Comparison of ENCODE assay signal across 27 mouse cellular contexts in the genomic region with DNA sequence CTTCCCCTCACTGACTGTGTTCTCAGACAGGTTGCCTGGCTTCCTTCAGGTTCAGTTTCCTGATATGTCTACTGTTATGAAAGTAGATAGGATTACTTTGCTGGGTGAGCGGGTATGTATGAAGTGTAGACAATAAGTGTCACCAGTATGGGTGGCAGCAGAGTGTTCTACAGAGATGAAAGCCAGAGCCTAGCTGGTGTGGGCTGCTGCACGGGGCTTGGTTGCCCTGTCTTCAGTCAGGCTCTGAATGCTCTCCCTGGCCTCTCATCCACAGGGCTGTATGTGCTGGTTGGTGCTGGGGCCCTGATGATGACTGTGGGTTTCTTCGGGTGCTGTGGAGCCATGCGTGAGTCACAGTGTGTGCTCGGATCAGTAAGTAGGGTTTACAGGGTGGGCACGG. TPM values are rescaled to one million over a fixed set of nuclear protein-coding genes. Genes with fewer than 3 reads are reported as not detected.
DNase-seq lines count a peak whose midpoint lies in the region; ATAC-seq and TF ChIP-seq lines count a peak whose summit lies in the region.
"Had no signal": no experiment of that assay in that cellular context is flagged by ENCODE, and none has a peak within 500 bp of the region (broad histone marks: within the 10 kb centered on the region; RNA-seq: fewer than 3 reads in every experiment).

No protein-coding gene starts in this region.

- H3K27me3 ChIP-seq in heart, embryonic 15.5 days: no peaks in the 10 kb centered on the region
- H3K27me3 ChIP-seq in lung, postnatal 0 days (replicated peaks; ENCODE audit: insufficient read depth, low read length): no peaks in the 10 kb centered on the region
- no peaks in the 10 kb centered on the region for H3K27me3 ChIP-seq in stomach, postnatal 0 days (ENCODE audit: control insufficient read depth, insufficient read depth, low read length)
- H3K27me3 ChIP-seq: embryonic facial prominence, embryonic 15.5 days; hindbrain, embryonic 15.5 days; midbrain, embryonic 12.5 days; neural tube, embryonic 12.5 days had no signal

- intact Hi-C loops in gastrocnemius, adult 2 months (cut with DNase I): no loop called here
- intact Hi-C loops in heart, postnatal 36 days (cut with DNase I): loop anchor here (2.0 to 5.0 kb wide), 2 partner anchors 34 to 45 kb away; no protein-coding TSS in a partner anchor

- H3K27ac ChIP-seq in gastrocnemius, adult 2 months: peak overlapping the region; percentile 68
- peak overlapping the region; percentile 55 for H3K27ac ChIP-seq in heart, embryonic 15.5 days
- peak overlapping the region; percentile 86 for H3K27ac ChIP-seq in lung, postnatal 0 days (ENCODE audit: low read length)
- H3K27ac ChIP-seq in stomach, postnatal 0 days (replicated peaks): no peak overlapping the region
- H3K27ac ChIP-seq: embryonic facial prominence, embryonic 15.5 days; hindbrain, embryonic 15.5 days; midbrain, embryonic 12.5 days; neural tube, embryonic 12.5 days had no signal

- TF ChIP-seq EP300 in lung, postnatal 0 days (IDR thresholded peaks at IDR 0.05): no peak
- TF ChIP-seq EP300 in stomach, postnatal 0 days (optimal IDR thresholded peaks at IDR 0.05): no peak

- H3K4me2 ChIP-seq in heart, embryonic 15.5 days: no peak overlapping the region
- H3K4me2 ChIP-seq in lung, postnatal 0 days (replicated peaks; ENCODE audit: low read depth, low read length): no peak overlapping the region
- no peak overlapping the region for H3K4me2 ChIP-seq in stomach, postnatal 0 days (replicated peaks; ENCODE audit: low read depth)
- H3K4me2 ChIP-seq: embryonic facial prominence, embryonic 15.5 days; hindbrain, embryonic 15.5 days; midbrain, embryonic 12.5 days; neural tube, embryonic 12.5 days had no signal

- no peaks in the 10 kb centered on the region for H3K9me3 ChIP-seq in heart, embryonic 15.5 days (replicated peaks)
- no peaks in the 10 kb centered on the region for H3K9me3 ChIP-seq in lung, postnatal 0 days (ENCODE audit: low read length)
- H3K9me3 ChIP-seq in stomach, postnatal 0 days (ENCODE audit: control insufficient read depth, low read length): no peaks in the 10 kb centered on the region
- H3K9me3 ChIP-seq: embryonic facial prominence, embryonic 15.5 days; G1E; hindbrain, embryonic 15.5 days; midbrain, embryonic 12.5 days; neural tube, embryonic 12.5 days had no signal

- TF ChIP-seq CTCF in gastrocnemius, adult 2 months (IDR thresholded peaks at IDR 0.05): no peak
- TF ChIP-seq CTCF in lung, postnatal 0 days (IDR thresholded peaks at IDR 0.05): no peak
- TF ChIP-seq CTCF in stomach, postnatal 0 days (IDR thresholded peaks at IDR 0.05; ENCODE audit: low read depth): no peak

- no peak overlapping the region for H3K9ac ChIP-seq in heart, embryonic 15.5 days
- no peak overlapping the region for H3K9ac ChIP-seq in lung, postnatal 0 days (replicated peaks; ENCODE audit: low read depth)
- H3K9ac ChIP-seq in stomach, postnatal 0 days (ENCODE audit: low read length): no peak overlapping the region
- H3K9ac ChIP-seq: embryonic facial prominence, embryonic 15.5 days; hindbrain, embryonic 15.5 days; liver, postnatal 0 days; midbrain, embryonic 12.5 days; neural tube, embryonic 12.5 days had no signal

- no peak for DNase-seq in gastrocnemius, adult 2 months
- no peak for DNase-seq in gastrocnemius, postnatal 4 days (ENCODE audit: low spot score in 2 of 2)
- DNase-seq in heart, postnatal 36 days: no peak
- DNase-seq in lung, postnatal 0 days (ENCODE audit: low spot score): no peak
- DNase-seq in lung, postnatal 36 days: no peak
- peak; percentile 15 for DNase-seq in stomach, postnatal 0 days (ENCODE audit: low spot score)
- DNase-seq: adrenal gland, postnatal 14 days; cerebellum, adult 11 months; cerebellum, postnatal 14 days; kidney, adult 18-20 months; kidney, postnatal 10 days; liver, postnatal 0 days; lung, postnatal 4 days; thymus, postnatal 36 days had no signal

- H3K4me1 ChIP-seq in heart, embryonic 15.5 days (replicated peaks): peaks cover 25% of the 10 kb centered on the region
- H3K4me1 ChIP-seq in lung, postnatal 0 days (ENCODE audit: insufficient read depth, low read depth, low read length): peaks cover 5% of the 10 kb centered on the region
- no peaks in the 10 kb centered on the region for H3K4me1 ChIP-seq in stomach, postnatal 0 days (replicated peaks; ENCODE audit: control insufficient read depth, insufficient read depth)
- H3K4me1 ChIP-seq: embryonic facial prominence, embryonic 15.5 days; hindbrain, embryonic 15.5 days; midbrain, embryonic 12.5 days; neural tube, embryonic 12.5 days had no signal

- H3K36me3 ChIP-seq in heart, embryonic 15.5 days: peaks cover 18% of the 10 kb centered on the region
- H3K36me3 ChIP-seq in lung, postnatal 0 days (ENCODE audit: insufficient read depth, low read length): peaks cover 18% of the 10 kb centered on the region; the same call in 1 of the 2 replicates
- 0 out of 2 replicates have a peak, but pooled peaks cover 5% of the 10 kb centered on the region for H3K36me3 ChIP-seq in stomach, postnatal 0 days (ENCODE audit: control insufficient read depth, insufficient read depth, low read length)
- H3K36me3 ChIP-seq: embryonic facial prominence, embryonic 15.5 days; G1E had no signal

- H3K4me3 ChIP-seq in gastrocnemius, adult 2 months: no peak overlapping the region
- H3K4me3 ChIP-seq in heart, embryonic 15.5 days: no peak overlapping the region
- no peak overlapping the region for H3K4me3 ChIP-seq in lung, postnatal 0 days (ENCODE audit: low read depth, low read length)
- H3K4me3 ChIP-seq in stomach, postnatal 0 days (ENCODE audit: low read depth, low read length): no peak overlapping the region
- H3K4me3 ChIP-seq: embryonic facial prominence, embryonic 15.5 days; hindbrain, embryonic 15.5 days; midbrain, embryonic 12.5 days; neural tube, embryonic 12.5 days had no signal

- ATAC-seq in heart, embryonic 15.5 days (replicated peaks; ENCODE audit: insufficient number of reproducible peaks, insufficient read depth, low FRiP score, low read depth): no peak
- ATAC-seq in lung, postnatal 0 days: no peak
- no peak for ATAC-seq in stomach, postnatal 0 days (ENCODE audit: low FRiP score, low TSS enrichment)
- ATAC-seq: liver, postnatal 0 days had no signal

- 48% methylated on average over 6 of the region's 6 CpGs for WGBS in heart, embryonic 15.5 days
- WGBS in lung, postnatal 0 days: 63% methylated on average over 6 of the region's 6 CpGs
- WGBS in stomach, postnatal 0 days: 70% methylated on average over 6 of the region's 6 CpGs

RNA-seq across cellular contexts. Expression of a gene that starts 22.7 kb away (rescaled TPM):
- 1 to 10 TPM; 4.3 to 5.2 TPM for total RNA-seq in gastrocnemius, adult 2 months (2021)
- total RNA-seq in gastrocnemius, postnatal 4 days (2021): 10 to 100 TPM; 21.7 to 23.2 TPM
- polyA plus RNA-seq in heart, embryonic 15.5 days (2015; fragmentation: Nextera tagmentation; extraction: Ambion mirVana): 22.5 and 23.1 TPM in 2 replicates
- total RNA-seq in heart, postnatal 36 days (2021): 10 to 100 TPM; 13.2 to 15.0 TPM
- polyA plus RNA-seq in lung, postnatal 0 days (2015; fragmentation: Nextera tagmentation; extraction: Ambion mirVana): 72.7 and 86.9 TPM in 2 replicates
- 20.7 and 21.3 TPM in 2 replicates for polyA plus RNA-seq in stomach, postnatal 0 days (2015; fragmentation: Nextera tagmentation; extraction: Ambion mirVana)
- polyA plus RNA-seq: G1E had no signal

RNA-seq across cellular contexts. Expression of a gene that starts 25.5 kb away (rescaled TPM):
- total RNA-seq in gastrocnemius, adult 2 months (2021): not detected
- total RNA-seq in gastrocnemius, postnatal 4 days (2021): not detected
- polyA plus RNA-seq in heart, embryonic 15.5 days (2015; fragmentation: Nextera tagmentation; extraction: Ambion mirVana): 0.08 TPM in 1 of 2 replicates, not detected in the other
- total RNA-seq in heart, postnatal 36 days (2021): not detected
- 8.8 and 9.0 TPM in 2 replicates for polyA plus RNA-seq in lung, postnatal 0 days (2015; fragmentation: Nextera tagmentation; extraction: Ambion mirVana)
- polyA plus RNA-seq in stomach, postnatal 0 days (2015; fragmentation: Nextera tagmentation; extraction: Ambion mirVana): 0.15 and 0.30 TPM in 2 replicates
- total RNA-seq: adrenal gland, postnatal 14 days; gastrocnemius, adult 18-20 months; granulocyte monocyte progenitor cell, adult 5-6 weeks; layer of hippocampus, adult 18-20 months; left cerebral cortex, postnatal 36 days; liver, adult 2 months had no signal
- polyA plus RNA-seq: brain, embryonic 14.5 days; G1E; liver, adult 2 months; liver, postnatal 0 days; midbrain, embryonic 12.5 days; small intestine, adult 2 months had no signal
